Mouse (Mus musculus): ENCODE data around the gene Tox3.

GRCm38 (mm10) chr8:90294061-90294460 is 54.1 kb downstream of the Tox3 start:
- TF ChIP-seq POLR2A (IDR thresholded peaks at IDR 0.05; ENCODE audit: low read depth, low read length): no peak
- TF ChIP-seq CTCF (IDR thresholded peaks at IDR 0.05; ENCODE audit: extremely low read depth, insufficient read length, insufficient replicate concordance, low read depth, low read length): no peak

All from small intestine, adult 2 months (tissue).